Mouse (Mus musculus) kidney, adult 2 months (tissue): Measurements from ENCODE around the gene Kif2a.

Experiments
- CTCF ChIP-seq: fragments of 200-500 bp; conservative IDR thresholded peaks from 2 replicates; pipeline ENCODE4 v1.5.1; 2011; ENCODE audit warnings: low read depth, mild to moderate bottlenecking, control low read depth, low read length, moderate library complexity, mixed read lengths; ENCODE audit not compliant: insufficient read depth, insufficient read length
- POLR2A ChIP-seq: fragments of 200-500 bp; IDR thresholded peaks from one replicate; pipeline ENCODE4 v1.6.1; 2011; ENCODE audit warnings: low read depth, low read length, control low read depth

GRCm38 (mm10) chr13:107054496-107054895 lies 32.6 kb upstream of the Kif2a start:
- TF ChIP-seq POLR2A (no peak), CTCF (no peak)
